Mouse (Mus musculus): ENCODE results near the gene Myl6. TPM values are rescaled to one million over a fixed set of nuclear protein-coding genes. Genes with fewer than 3 reads are reported as not detected.

Myl6 gene
- polyA plus RNA-seq, 1 experiment from 2014 or later = 1,028 TPM

DNA sequence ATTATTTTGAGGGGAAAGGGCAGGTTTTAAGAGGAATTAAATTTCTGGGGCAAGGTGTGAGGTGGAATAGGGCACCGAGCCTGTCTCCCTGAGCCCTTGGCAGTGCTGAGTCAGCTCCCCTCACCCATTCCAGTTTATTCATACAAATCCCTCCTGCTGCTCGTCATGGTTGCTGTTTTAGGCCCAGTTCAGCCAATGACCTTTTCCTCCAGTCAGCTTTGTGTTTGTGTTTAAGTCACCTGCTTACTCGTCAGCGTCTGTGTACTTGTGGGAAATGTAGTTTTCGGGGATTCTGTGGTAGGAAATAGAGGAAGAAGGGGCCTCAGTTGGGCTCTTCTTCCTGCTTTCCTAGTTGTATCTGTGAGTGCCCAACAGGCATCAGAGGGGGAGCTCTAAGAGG is 4.6 kb downstream of the Myl6 start:
- H3K4me3 ChIP-seq (ENCODE audit: low read length) = no peak overlapping the region
- no peaks in the 10 kb centered on the region for H3K27me3 ChIP-seq (replicated peaks; ENCODE audit: control insufficient read depth, insufficient read depth, low read length)
- WGBS = 64% methylated on average over 5 of the region's 5 CpGs
- no peak overlapping the region for H3K9ac ChIP-seq (ENCODE audit: low read depth, low read length)
- peaks cover 45% of the 10 kb centered on the region for H3K36me3 ChIP-seq (ENCODE audit: control insufficient read depth, insufficient read depth, low read length)
- no peak overlapping the region for H3K4me2 ChIP-seq (ENCODE audit: low read length)
- ATAC-seq = no peak
- peak overlapping the region; percentile 32; the same call in 1 of the 2 replicates for H3K27ac ChIP-seq (ENCODE audit: low read depth, low read length)
- H3K9me3 ChIP-seq (ENCODE audit: control insufficient read depth, low read length) = no peaks in the 10 kb centered on the region
- H3K4me1 ChIP-seq (ENCODE audit: control insufficient read depth, insufficient read depth, low read depth, low read length) = peaks cover 22% of the 10 kb centered on the region

DNA sequence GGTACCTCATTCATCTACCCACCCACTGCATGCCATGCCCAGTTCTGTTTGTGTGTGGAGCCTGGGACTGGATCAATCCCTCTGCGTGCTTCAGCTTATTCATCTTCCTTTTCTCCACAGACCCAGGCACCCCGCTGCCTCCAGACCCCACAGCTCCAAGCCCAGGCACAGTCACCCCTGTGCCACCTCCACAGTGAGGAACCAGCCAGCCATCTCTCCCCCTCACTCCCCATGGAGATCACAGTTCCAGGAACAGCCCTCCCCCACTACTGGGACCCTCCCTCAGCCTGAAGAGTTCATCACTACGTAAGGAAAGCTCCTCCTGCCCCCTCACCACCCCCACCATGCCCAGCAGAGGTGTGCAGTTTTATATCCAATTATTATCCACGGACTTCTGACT is 5.2 kb downstream of the Myl6 start:
- Histone ChIP-seq H3K27me3 (replicated peaks; ENCODE audit: control insufficient read depth, insufficient read depth, low read length) (no peaks in the 10 kb centered on the region), H3K27ac (ENCODE audit: low read depth, low read length) (no peak overlapping the region), H3K36me3 (ENCODE audit: control insufficient read depth, insufficient read depth, low read length) (peaks cover 51% of the 10 kb centered on the region), H3K4me1 (ENCODE audit: control insufficient read depth, insufficient read depth, low read depth, low read length) (peaks cover 22% of the 10 kb centered on the region), H3K9me3 (ENCODE audit: control insufficient read depth, low read length) (no peaks in the 10 kb centered on the region), H3K9ac (ENCODE audit: low read depth, low read length) (no peak overlapping the region), H3K4me2 (ENCODE audit: low read length) (no peak overlapping the region), H3K4me3 (ENCODE audit: low read length) (no peak overlapping the region)
- ATAC-seq = no peak
- WGBS = 67% methylated on average over 4 of the region's 4 CpGs

DNA sequence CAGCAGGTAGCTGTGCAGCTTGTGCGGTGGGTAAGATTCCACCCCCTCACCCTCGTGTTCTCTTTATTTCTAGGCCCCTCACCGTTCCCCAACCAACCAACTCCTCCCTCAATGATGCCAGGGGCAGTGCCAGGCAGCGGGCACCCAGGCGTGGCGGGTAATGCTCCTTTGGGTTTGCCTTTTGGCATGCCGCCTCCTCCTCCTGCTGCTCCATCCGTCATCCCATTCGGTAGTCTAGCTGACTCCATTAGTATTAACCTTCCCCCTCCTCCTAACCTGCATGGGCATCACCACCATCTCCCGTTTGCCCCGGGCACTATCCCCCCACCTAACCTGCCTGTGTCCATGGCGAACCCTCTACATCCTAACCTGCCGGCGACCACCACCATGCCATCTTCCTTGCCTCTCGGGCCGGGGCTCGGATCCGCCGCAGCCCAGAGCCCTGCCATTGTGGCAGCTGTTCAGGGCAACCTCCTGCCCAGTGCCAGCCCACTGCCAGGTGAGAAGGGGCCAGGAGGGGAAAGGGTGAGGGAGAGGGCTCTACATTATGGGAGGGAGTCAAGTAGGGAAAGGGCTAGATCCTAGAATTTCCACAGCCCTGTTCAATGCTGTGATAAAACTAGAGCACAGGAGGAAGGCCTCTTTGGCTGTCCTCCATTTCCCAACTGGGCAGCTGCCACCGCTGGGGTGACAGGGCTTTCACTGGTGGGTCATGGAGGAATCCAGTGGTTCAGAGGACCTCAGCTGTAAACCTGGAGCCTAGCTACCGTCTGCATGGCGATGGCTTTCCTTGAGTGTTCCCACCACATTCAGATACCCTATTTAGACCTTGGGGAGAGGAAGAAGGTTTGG is 5.9 kb downstream of the Myl6 start:
- no peak for ATAC-seq
- no peak overlapping the region for H3K4me3 ChIP-seq (ENCODE audit: low read length)
- 0 out of 2 replicates have a peak overlapping the region, but pooled peaks have one; percentile 5 for H3K27ac ChIP-seq (ENCODE audit: low read depth, low read length)
- no peaks in the 10 kb centered on the region for H3K27me3 ChIP-seq (replicated peaks; ENCODE audit: control insufficient read depth, insufficient read depth, low read length)
- no peak overlapping the region for H3K9ac ChIP-seq (ENCODE audit: low read depth, low read length)
- peaks cover 22% of the 10 kb centered on the region for H3K4me1 ChIP-seq (ENCODE audit: control insufficient read depth, insufficient read depth, low read depth, low read length)
- 86% methylated on average over 22 of the region's 22 CpGs for WGBS
- H3K9me3 ChIP-seq (ENCODE audit: control insufficient read depth, low read length) = no peaks in the 10 kb centered on the region
- H3K4me2 ChIP-seq (ENCODE audit: low read length) = no peak overlapping the region
- peaks cover 58% of the 10 kb centered on the region for H3K36me3 ChIP-seq (ENCODE audit: control insufficient read depth, insufficient read depth, low read length)

DNA sequence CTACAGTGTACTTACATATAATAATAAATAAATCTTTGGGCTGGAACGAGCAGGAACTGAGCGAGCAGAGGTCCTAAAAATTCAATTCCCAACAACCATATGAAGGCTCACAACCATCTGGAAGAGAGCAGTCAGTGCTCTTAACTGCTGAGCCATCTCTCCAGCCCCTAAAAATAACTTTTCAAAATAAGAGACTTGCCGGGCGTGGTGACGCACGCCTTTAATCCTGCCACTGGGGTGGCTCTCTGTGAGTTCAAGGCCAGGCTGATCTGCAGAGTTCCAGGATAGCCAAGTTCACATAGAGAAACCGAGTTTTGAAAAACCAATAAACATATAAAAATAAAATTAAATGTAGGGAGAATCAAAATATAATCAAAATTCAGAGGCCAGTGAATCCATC is 7.6 kb downstream of the Myl6 start:
- Histone ChIP-seq H3K9ac (ENCODE audit: low read depth, low read length) (no peak overlapping the region), H3K4me2 (ENCODE audit: low read length) (no peak overlapping the region), H3K27ac (ENCODE audit: low read depth, low read length) (no peak overlapping the region), H3K27me3 (replicated peaks; ENCODE audit: control insufficient read depth, insufficient read depth, low read length) (no peaks in the 10 kb centered on the region), H3K36me3 (ENCODE audit: control insufficient read depth, insufficient read depth, low read length) (peaks cover 71% of the 10 kb centered on the region), H3K9me3 (ENCODE audit: control insufficient read depth, low read length) (no peaks in the 10 kb centered on the region), H3K4me3 (ENCODE audit: low read length) (no peak overlapping the region), H3K4me1 (ENCODE audit: control insufficient read depth, insufficient read depth, low read depth, low read length) (peaks cover 10% of the 10 kb centered on the region)
- 91% methylated on average over 7 of the region's 7 CpGs for WGBS
- ATAC-seq = no peak

DNA sequence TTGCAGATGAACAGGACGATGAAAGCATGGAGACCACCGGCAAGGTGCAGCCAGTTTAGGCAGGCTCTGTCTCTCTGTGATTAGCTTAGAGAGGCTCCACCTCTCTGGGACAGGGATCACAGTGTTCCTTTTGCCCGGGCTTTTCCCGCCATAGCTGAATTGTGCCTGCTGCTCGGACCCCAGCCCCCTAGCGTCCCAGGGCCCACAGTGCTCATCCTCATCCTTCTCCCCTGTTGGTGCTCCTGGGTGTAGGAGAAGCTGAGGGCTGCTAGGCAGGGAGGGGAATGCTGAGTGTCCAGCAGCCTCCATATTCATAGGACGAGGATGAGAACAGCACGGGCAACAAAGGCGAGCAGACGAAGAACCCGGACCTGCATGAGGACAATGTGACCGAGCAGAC is 19.6 kb downstream of the Myl6 start:
- WGBS = 90% methylated on average over 12 of the region's 12 CpGs
- Histone ChIP-seq H3K9me3 (ENCODE audit: control insufficient read depth, low read length) (no peaks in the 10 kb centered on the region), H3K36me3 (ENCODE audit: control insufficient read depth, insufficient read depth, low read length) (peaks cover 62% of the 10 kb centered on the region), H3K4me3 (ENCODE audit: low read length) (no peak overlapping the region), H3K4me1 (ENCODE audit: control insufficient read depth, insufficient read depth, low read depth, low read length) (no peaks in the 10 kb centered on the region), H3K27me3 (replicated peaks; ENCODE audit: control insufficient read depth, insufficient read depth, low read length) (no peaks in the 10 kb centered on the region), H3K4me2 (ENCODE audit: low read length) (no peak overlapping the region), H3K27ac (ENCODE audit: low read depth, low read length) (no peak overlapping the region), H3K9ac (ENCODE audit: low read depth, low read length) (no peak overlapping the region)
- ATAC-seq = no peak

DNA sequence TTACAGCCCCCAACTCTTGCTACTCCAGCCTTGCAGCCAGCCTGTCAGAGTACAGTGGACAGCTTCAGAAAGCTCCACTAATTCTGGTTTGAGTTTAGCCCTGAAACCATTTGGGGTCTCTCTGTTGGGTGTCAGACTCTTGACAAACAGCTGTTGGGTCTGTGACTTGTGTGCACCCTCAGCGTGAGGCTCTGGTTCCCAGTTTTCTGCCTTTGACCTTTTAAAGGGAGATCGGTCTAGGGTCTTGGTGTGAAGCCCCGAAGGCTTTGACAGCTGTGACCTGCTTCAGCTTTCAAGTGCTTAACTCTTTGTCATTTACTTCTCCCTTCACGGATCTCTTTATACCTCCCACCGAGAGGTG is 33.7 kb downstream of the Myl6 start:
- no peaks in the 10 kb centered on the region for H3K9me3 ChIP-seq (ENCODE audit: control insufficient read depth, low read length)
- ATAC-seq = no peak
- H3K9ac ChIP-seq (ENCODE audit: low read depth, low read length) = peak overlapping the region; percentile 99
- H3K4me3 ChIP-seq (ENCODE audit: low read length) = peak overlapping the region; percentile 95
- peak overlapping the region; percentile 98 for H3K27ac ChIP-seq (ENCODE audit: low read depth, low read length)
- H3K36me3 ChIP-seq (ENCODE audit: control insufficient read depth, insufficient read depth, low read length) = peaks cover 26% of the 10 kb centered on the region
- H3K4me1 ChIP-seq (ENCODE audit: control insufficient read depth, insufficient read depth, low read depth, low read length) = peaks cover 10% of the 10 kb centered on the region
- H3K27me3 ChIP-seq (replicated peaks; ENCODE audit: control insufficient read depth, insufficient read depth, low read length) = no peaks in the 10 kb centered on the region
- H3K4me2 ChIP-seq (ENCODE audit: low read length) = peak overlapping the region; percentile 85
- 1% methylated on average over 5 of the region's 5 CpGs for WGBS

DNA sequence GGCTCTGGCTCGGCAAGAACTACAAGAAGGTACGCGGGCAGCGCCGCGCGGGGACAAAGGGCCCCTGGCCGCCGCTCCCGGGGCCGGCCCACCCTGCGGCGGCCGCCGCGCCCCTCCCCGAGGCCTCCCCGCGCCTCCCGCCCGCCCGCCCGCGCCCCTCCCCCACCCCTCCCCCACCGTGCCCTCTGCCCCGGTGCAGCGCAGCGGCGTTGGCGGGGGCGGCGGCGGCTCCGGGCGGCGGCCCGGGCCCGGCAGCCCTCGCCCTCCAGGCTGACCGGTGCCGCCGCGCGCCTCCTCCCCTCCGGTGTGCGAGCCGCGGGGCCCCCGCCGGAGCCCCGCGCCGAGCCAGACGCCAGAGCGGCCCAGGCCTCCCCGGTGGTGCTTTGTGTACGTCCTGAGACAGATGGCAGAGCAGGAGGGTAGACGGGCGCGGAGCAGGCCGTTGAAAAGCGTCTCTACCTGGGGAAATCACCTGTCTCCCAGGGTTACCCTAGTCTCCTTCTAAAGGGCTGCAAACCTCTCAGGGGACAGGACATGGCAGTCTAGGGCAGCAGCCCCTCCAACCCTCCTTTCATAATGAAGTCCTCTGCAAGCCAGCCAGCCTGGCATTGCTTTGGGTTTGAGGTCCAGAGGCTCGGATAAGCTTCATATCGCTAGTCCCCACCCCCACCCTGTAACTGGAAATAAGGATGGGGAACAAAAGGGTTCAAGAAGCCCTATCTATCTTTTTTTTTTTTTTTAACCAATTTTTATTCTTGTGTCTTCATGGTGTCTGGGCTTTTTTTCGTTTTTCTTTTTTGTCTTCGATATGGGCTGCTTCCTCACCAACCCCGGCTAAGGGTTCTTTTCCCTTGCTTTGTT is 34.3 kb downstream of the Myl6 start:
- ATAC-seq = peak; percentile 51
- peaks cover 10% of the 10 kb centered on the region for H3K4me1 ChIP-seq (ENCODE audit: control insufficient read depth, insufficient read depth, low read depth, low read length)
- H3K9ac ChIP-seq (ENCODE audit: low read depth, low read length) = peak overlapping the region; percentile 99
- under 1% methylated on average over 13 of the region's 67 CpGs for WGBS
- H3K4me3 ChIP-seq (ENCODE audit: low read length) = peak overlapping the region; percentile 95
- H3K4me2 ChIP-seq (ENCODE audit: low read length) = peak overlapping the region; percentile 85
- no peaks in the 10 kb centered on the region for H3K9me3 ChIP-seq (ENCODE audit: control insufficient read depth, low read length)
- peak overlapping the region; percentile 98 for H3K27ac ChIP-seq (ENCODE audit: low read depth, low read length)
- no peaks in the 10 kb centered on the region for H3K27me3 ChIP-seq (replicated peaks; ENCODE audit: control insufficient read depth, insufficient read depth, low read length)
- H3K36me3 ChIP-seq (ENCODE audit: control insufficient read depth, insufficient read depth, low read length) = peaks cover 21% of the 10 kb centered on the region

DNA sequence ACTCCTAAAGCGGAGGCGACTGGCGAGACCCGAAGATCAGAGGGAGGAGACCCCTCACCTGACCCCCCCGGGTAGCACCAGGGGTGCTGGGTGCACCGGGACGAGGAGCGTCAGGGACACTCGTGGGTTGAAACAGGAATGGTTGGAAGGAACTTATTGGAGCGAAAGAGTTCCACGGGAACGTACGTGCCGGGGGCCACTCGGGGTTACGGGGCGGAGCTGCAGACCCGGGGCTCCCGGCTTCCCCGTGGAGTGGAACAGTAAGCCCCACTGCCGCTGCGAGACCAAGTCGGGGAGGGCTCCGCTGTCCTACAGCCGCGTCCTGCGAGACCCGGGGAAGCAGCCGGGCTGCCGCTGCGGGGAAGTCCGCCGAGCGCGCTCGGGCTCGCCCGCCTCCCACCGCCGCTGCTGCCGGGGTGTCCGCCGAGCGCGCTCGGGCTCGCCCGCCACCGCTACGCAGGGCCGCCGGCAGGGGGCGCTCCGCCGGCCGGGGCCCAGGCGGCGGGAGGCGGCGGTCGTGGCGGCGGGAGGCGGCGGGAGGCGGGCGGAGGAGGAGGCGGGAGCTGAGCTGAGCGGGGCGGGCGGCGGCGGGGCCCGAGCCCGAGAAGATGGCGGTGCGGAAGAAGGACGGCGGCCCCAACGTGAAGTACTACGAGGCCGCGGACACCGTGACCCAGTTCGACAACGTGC is 35.1 kb downstream of the Myl6 start, which contains the start of gene Smarcc2:
Smarcc2 (plus strand) TSS at position 530 of the 690 bp plus-strand sequence.
- H3K27me3 ChIP-seq (replicated peaks; ENCODE audit: control insufficient read depth, insufficient read depth, low read length) = no peaks in the 10 kb centered on the region
- peak within 1 kb of the TSS; percentile 99 for H3K9ac ChIP-seq (ENCODE audit: low read depth, low read length)
- H3K4me2 ChIP-seq (ENCODE audit: low read length) = peak within 1 kb of the TSS; percentile 85
- no peaks in the 10 kb centered on the region for H3K9me3 ChIP-seq (ENCODE audit: control insufficient read depth, low read length)
- H3K4me3 ChIP-seq (ENCODE audit: low read length) = peak within 1 kb of the TSS; percentile 95
- H3K36me3 ChIP-seq (ENCODE audit: control insufficient read depth, insufficient read depth, low read length) = peaks cover 13% of the 10 kb centered on the region
- H3K27ac ChIP-seq (ENCODE audit: low read depth, low read length) = peak within 1 kb of the TSS; percentile 98
- peaks cover 10% of the 10 kb centered on the region for H3K4me1 ChIP-seq (ENCODE audit: control insufficient read depth, insufficient read depth, low read depth, low read length)
- WGBS = 0% methylated on average over 44 of the region's 86 CpGs
- peak; percentile 84 for ATAC-seq

All from hindbrain, embryonic 16.5 days (tissue).